In genomic region chr10:114852688-114853087, GRCm38 (mm10) we compare ENCODE assay signal across 21 mouse cellular contexts. TPM values are rescaled to one million over a fixed set of nuclear protein-coding genes. Genes with fewer than 3 reads are reported as not detected.
A peak's percentile ranks its signal among the peaks of the same experiment; 100 is the strongest.
DNase-seq lines count a peak whose midpoint lies in the region; ATAC-seq lines count a peak whose summit lies in the region.
"Had no signal": no experiment of that assay in that cellular context is flagged by ENCODE, and none has a peak within 500 bp of the region (broad histone marks: within the 10 kb centered on the region; RNA-seq: fewer than 3 reads in every experiment).

No protein-coding gene starts in this region.

- intact Hi-C loops in gastrocnemius, postnatal 14 days (cut with DNase I; ENCODE audit: low total_unique reads): no loop called here
- intact Hi-C loops in left cerebral cortex, postnatal 4 days (cut with DNase I): no loop called here

- H3K36me3 ChIP-seq in intestine, embryonic 16.5 days (ENCODE audit: control insufficient read depth, insufficient read depth, low read length): no peaks in the 10 kb centered on the region
- H3K36me3 ChIP-seq: embryonic facial prominence, embryonic 13.5 days; forebrain, embryonic 15.5 days; G1E had no signal

- H3K27me3 ChIP-seq in intestine, embryonic 16.5 days (replicated peaks; ENCODE audit: control insufficient read depth, insufficient read depth, low read length): no peaks in the 10 kb centered on the region
- H3K27me3 ChIP-seq: embryonic facial prominence, embryonic 13.5 days; forebrain, embryonic 13.5 days; forebrain, embryonic 15.5 days had no signal

- no peak overlapping the region for H3K4me2 ChIP-seq in intestine, embryonic 16.5 days (ENCODE audit: low read depth, low read length)
- H3K4me2 ChIP-seq: embryonic facial prominence, embryonic 13.5 days; forebrain, embryonic 13.5 days; forebrain, embryonic 15.5 days had no signal

- DNase-seq in gastrocnemius, postnatal 14 days: peak; percentile 7
- DNase-seq in gastrocnemius, adult 8-10 months (ENCODE audit: low spot score in 2 of 2): no peak
- DNase-seq in ES-CJ7 (ENCODE audit: low read depth, low spot score) (peak; percentile 25), NIH3T3 (ENCODE audit: low read depth) (peak; percentile 49), ZHBTc4 (ENCODE audit: low read depth, low spot score) (peak; percentile 32), adipocyte (ENCODE audit: low spot score) (no peak)
- no peak for DNase-seq in left cerebral cortex, postnatal 4 days
- DNase-seq: adrenal gland, adult 8-10 months; adrenal gland, postnatal 14 days; adrenal gland, postnatal 36 days; cerebellum, adult 11-12 months; cerebellum, adult 2 months; cerebellum, adult 9-10 months; cerebellum, postnatal 10 days; cerebellum, postnatal 25 days; forebrain, postnatal 0 days had no signal

- no peak overlapping the region for H3K9ac ChIP-seq in intestine, embryonic 16.5 days (ENCODE audit: low read depth, low read length)
- H3K9ac ChIP-seq: embryonic facial prominence, embryonic 13.5 days; forebrain, embryonic 13.5 days; forebrain, embryonic 15.5 days; forebrain, postnatal 0 days had no signal

- no peak for ATAC-seq in intestine, embryonic 16.5 days
- ATAC-seq: forebrain, embryonic 13.5 days; forebrain, embryonic 15.5 days; forebrain, postnatal 0 days had no signal

- no peak overlapping the region for H3K4me3 ChIP-seq in intestine, embryonic 16.5 days (ENCODE audit: low read length)
- H3K4me3 ChIP-seq: embryonic facial prominence, embryonic 13.5 days; forebrain, embryonic 13.5 days; forebrain, embryonic 15.5 days had no signal

- no peak overlapping the region for H3K27ac ChIP-seq in intestine, embryonic 16.5 days (ENCODE audit: low read length)
- H3K27ac ChIP-seq: embryonic facial prominence, embryonic 13.5 days; forebrain, embryonic 13.5 days; forebrain, embryonic 15.5 days had no signal

- H3K4me1 ChIP-seq in intestine, embryonic 16.5 days (ENCODE audit: control insufficient read depth, insufficient read depth, low read length): no peaks in the 10 kb centered on the region
- H3K4me1 ChIP-seq: forebrain, embryonic 13.5 days; forebrain, embryonic 15.5 days had no signal

- H3K9me3 ChIP-seq in intestine, embryonic 16.5 days (ENCODE audit: control insufficient read depth, low read length): peaks cover 5% of the 10 kb centered on the region; the same call in 1 of the 2 replicates
- H3K9me3 ChIP-seq: forebrain, embryonic 13.5 days; forebrain, embryonic 15.5 days had no signal

RNA-seq across cellular contexts. Expression of gene Trhde, which starts 50.6 kb away (rescaled TPM):
- total RNA-seq in gastrocnemius, postnatal 14 days (2021): under 1 TPM; 0.40 to 0.66 TPM
- under 1 TPM; 0.34 to 0.86 (median 0.51) TPM for total RNA-seq in gastrocnemius, adult 8-10 months (2022)
- 10 to 100 TPM; 18.6 to 18.7 TPM for total RNA-seq in left cerebral cortex, postnatal 4 days (2021)
- 0.27 and 0.32 TPM in 2 replicates for polyA plus RNA-seq in intestine, embryonic 16.5 days (2015; fragmentation: Nextera tagmentation; extraction: Ambion mirVana)
- polyA plus RNA-seq: G1E had no signal

Comparison
In these comparisons a context has a peak if more than half of its experiments do, and no peak if none do; other contexts are left out.
1. DNase-seq: peak in gastrocnemius, postnatal 14 days (single experiment), ES-CJ7 (single experiment), NIH3T3 (single experiment) and ZHBTc4 (single experiment); none in gastrocnemius, adult 8-10 months (0 of 2), left cerebral cortex, postnatal 4 days (single experiment) and adipocyte (single experiment).
2. RNA of gene Trhde, which starts 50.6 kb away (total RNA-seq): 18.6 to 18.7 TPM in left cerebral cortex, postnatal 4 days; 0.40 to 0.66 TPM in gastrocnemius, postnatal 14 days and 0.34 to 0.86 TPM in gastrocnemius, adult 8-10 months; every median in the first group is over 10 times any median in the second.